Mouse (Mus musculus): ENCODE data around the gene Fam13c. TPM values are rescaled to one million over a fixed set of nuclear protein-coding genes. Genes with fewer than 3 reads are reported as not detected.

Fam13c gene
- 26.3 and 26.7 TPM in 2 replicates for polyA plus RNA-seq (2015; fragmentation: Nextera tagmentation; extraction: Ambion mirVana)

DNA sequence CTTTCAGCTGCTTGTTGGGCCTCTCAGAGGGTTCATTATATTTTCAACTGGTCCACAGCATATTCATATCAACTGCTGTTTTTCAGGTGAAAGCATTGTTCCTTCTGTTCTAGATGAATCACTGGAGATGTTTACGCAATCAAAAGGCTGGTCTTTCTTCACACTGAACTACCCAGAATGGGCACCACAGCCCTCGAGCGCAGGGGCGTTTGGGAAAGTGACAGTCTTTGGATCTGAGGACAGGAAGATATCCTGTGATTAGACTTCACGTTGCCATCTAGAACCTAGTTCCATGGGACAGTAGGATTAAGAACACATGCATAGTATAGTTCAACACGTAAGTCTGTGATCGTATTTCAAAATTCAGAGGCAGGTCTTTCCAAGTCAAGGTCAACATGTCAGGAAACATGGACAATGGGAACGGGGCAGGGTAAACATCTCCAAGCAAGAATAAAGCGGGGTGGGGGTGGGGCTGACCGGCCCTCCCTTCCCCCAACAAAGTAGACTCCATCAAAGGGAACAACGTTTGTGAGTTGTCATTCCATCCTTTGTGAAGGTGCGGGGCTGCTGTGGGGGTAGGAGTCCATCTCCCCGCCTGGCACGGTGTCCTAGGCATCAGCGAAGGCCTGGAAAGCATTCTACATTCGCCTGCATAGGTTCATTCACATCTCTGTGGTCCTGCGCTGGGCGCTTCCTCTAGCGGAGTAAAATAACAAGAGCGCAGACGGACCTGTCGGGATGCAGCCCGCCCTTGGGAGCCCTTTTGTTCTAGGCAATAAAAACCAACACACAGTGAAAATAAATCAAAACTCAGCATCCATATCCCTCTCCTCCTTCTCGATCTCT lies at the start of gene Fam13c:
Gene Fam13c (plus strand): TSS at position 806 of the 846 bp plus-strand sequence.
- H3K4me2 ChIP-seq (replicated peaks), result peak within 1 kb of the TSS; percentile 78
- no peaks in the 10 kb centered on the region for H3K9me3 ChIP-seq
- peak within 1 kb of the TSS; percentile 96 for H3K27ac ChIP-seq (replicated peaks)
- H3K36me3 ChIP-seq, result no peaks in the 10 kb centered on the region
- 10% methylated on average over 24 of the region's 24 CpGs for WGBS
- H3K9ac ChIP-seq (replicated peaks), result peak within 1 kb of the TSS; percentile 89
- H3K4me1 ChIP-seq, result peaks cover 31% of the 10 kb centered on the region
- ATAC-seq (replicated peaks), result peak; percentile 70
- H3K27me3 ChIP-seq, result no peaks in the 10 kb centered on the region
- peak within 1 kb of the TSS; percentile 82 for H3K4me3 ChIP-seq

DNA sequence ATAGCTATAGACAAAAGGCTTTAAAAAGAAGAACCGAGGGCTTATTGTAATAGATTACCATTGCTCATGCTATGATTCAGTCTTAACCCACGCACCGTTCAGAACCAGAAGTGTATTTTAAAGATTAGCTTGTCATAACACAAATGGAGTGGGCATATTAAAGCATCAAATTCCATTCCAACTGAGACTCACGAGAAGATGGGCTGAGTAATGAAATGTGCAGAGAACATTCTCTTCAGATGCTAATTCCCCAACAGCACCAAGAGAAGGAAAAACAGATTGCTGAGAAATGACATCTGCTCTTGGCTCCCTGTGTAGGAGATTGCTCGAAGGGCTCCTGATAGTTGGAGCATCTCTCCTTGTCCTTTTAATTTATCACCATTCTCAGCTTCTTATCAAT lies 44.4 kb upstream of the Fam13c start:
- H3K9me3 ChIP-seq, result peaks cover 9% of the 10 kb centered on the region
- 77% methylated on average over 5 of the region's 5 CpGs for WGBS
- no peaks in the 10 kb centered on the region for H3K4me1 ChIP-seq
- ATAC-seq (replicated peaks), result no peak
- no peak overlapping the region for H3K27ac ChIP-seq (replicated peaks)
- no peaks in the 10 kb centered on the region for H3K36me3 ChIP-seq
- H3K27me3 ChIP-seq, result no peaks in the 10 kb centered on the region
- H3K9ac ChIP-seq (replicated peaks), result no peak overlapping the region
- H3K4me2 ChIP-seq (replicated peaks), result no peak overlapping the region
- H3K4me3 ChIP-seq, result no peak overlapping the region

DNA sequence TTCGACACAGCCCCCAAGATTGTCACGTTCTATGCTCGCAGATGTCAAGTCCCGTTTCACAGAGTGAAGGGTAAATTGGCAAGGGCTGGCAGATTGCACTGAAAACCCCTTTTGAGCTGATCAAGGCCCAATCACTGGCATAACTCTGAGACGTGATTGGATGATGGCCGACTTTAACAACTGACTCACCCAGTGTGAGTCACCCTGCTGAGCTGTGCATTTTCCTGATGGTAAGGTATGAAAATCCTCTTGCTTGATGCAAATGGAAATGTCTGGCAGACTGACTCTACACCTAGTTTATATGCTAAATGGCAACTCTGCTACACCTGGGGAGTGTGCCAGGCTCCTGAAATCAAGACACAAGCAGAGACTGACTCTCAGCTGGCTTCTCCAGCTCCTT lies 42.1 kb upstream of the Fam13c start:
- H3K4me2 ChIP-seq (replicated peaks), result no peak overlapping the region
- no peaks in the 10 kb centered on the region for H3K4me1 ChIP-seq
- H3K9ac ChIP-seq (replicated peaks), result no peak overlapping the region
- H3K9me3 ChIP-seq, result peaks cover 9% of the 10 kb centered on the region
- WGBS, result 69% methylated on average over 6 of the region's 6 CpGs
- H3K27me3 ChIP-seq, result no peaks in the 10 kb centered on the region
- no peak overlapping the region for H3K27ac ChIP-seq (replicated peaks)
- H3K4me3 ChIP-seq, result no peak overlapping the region
- no peaks in the 10 kb centered on the region for H3K36me3 ChIP-seq
- ATAC-seq (replicated peaks), result no peak

DNA sequence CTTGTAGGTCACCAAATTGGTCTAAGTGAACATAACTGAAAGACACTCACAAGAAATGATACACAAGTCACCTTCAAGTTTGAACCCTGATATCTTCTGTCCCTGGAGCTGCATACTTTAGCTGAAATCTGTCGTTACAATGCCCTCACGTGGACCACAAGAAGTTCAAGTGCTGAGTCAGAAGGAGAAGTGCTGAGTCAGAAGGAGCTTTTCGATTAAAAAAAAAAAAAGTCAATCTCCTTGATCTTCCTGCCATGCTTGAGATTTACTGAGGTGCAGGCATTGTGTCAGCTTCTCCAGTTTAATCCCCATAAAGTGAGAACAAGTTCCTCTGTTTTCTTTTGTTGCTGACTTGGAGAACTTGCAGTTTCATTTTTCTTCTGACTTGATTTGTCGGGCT lies 38.3 kb upstream of the Fam13c start:
- Histone ChIP-seq H3K27me3 (no peaks in the 10 kb centered on the region), H3K4me2 (replicated peaks) (no peak overlapping the region), H3K36me3 (no peaks in the 10 kb centered on the region), H3K27ac (replicated peaks) (no peak overlapping the region), H3K9ac (replicated peaks) (no peak overlapping the region), H3K4me1 (no peaks in the 10 kb centered on the region), H3K9me3 (no peaks in the 10 kb centered on the region), H3K4me3 (no peak overlapping the region)
- no peak for ATAC-seq (replicated peaks)
- 90% methylated on average over 4 of the region's 4 CpGs for WGBS

DNA sequence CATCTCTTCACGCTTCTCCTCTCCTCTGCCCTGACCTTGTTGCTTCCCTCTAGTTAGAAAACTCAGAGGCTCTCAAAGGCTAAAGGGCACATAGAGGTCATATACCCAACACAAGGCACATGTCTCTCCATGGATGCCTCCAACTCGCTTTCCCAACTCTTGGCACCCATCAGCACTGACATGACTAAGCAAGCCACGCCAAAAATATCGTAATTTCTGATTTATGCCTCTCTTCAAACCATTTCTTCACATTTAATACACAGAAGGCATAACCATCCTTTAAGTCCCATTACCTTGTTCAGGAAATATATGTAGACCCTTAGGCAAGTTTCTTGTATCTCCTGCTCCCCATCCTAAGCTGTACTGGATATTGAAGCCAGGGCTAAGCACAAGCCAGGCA lies 37.6 kb upstream of the Fam13c start:
- 90% methylated on average over 4 of the region's 4 CpGs for WGBS
- H3K27ac ChIP-seq (replicated peaks), result no peak overlapping the region
- no peak overlapping the region for H3K9ac ChIP-seq (replicated peaks)
- no peaks in the 10 kb centered on the region for H3K4me1 ChIP-seq
- no peaks in the 10 kb centered on the region for H3K27me3 ChIP-seq
- H3K9me3 ChIP-seq, result no peaks in the 10 kb centered on the region
- no peak overlapping the region for H3K4me3 ChIP-seq
- H3K4me2 ChIP-seq (replicated peaks), result no peak overlapping the region
- no peak for ATAC-seq (replicated peaks)
- H3K36me3 ChIP-seq, result no peaks in the 10 kb centered on the region

DNA sequence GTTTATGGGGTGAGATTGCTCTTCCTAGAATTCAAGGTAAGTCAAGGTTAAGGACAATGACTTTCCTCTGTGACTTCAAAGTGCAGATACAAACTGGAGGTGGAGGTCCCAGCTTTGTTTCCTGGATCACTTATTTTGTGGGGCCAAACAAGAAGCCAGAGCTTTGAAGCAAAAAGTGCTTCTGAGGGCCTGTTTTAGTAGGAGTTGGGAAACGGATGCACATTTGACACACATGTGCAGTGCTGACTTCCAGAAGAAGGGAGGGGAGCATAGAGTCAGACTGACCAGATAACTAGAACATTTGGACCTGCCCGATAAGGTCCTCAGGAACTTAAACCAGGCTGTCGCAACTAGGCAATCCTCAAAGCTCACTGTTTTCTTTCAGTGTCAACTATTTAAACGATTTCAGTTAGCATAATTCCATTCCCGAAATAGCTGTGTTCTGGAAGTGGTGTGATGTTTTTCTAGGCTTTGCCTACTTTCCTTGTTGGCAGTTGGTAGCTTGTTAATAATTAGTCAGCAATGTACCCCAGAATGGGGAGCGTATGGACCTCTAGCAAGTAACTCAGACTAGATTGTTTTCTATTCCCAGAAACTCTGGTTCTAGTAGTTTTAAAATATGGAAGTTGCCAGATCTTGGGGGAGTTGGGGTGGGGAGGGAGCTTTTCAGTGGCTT lies 22.3 kb upstream of the Fam13c start:
- no peak overlapping the region for H3K4me2 ChIP-seq (replicated peaks)
- 91% methylated on average over 6 of the region's 6 CpGs for WGBS
- no peaks in the 10 kb centered on the region for H3K36me3 ChIP-seq
- H3K27ac ChIP-seq (replicated peaks), result no peak overlapping the region
- H3K27me3 ChIP-seq, result no peaks in the 10 kb centered on the region
- no peaks in the 10 kb centered on the region for H3K9me3 ChIP-seq
- peaks cover 10% of the 10 kb centered on the region for H3K4me1 ChIP-seq
- ATAC-seq (replicated peaks), result no peak
- H3K9ac ChIP-seq (replicated peaks), result no peak overlapping the region
- H3K4me3 ChIP-seq, result no peak overlapping the region

DNA sequence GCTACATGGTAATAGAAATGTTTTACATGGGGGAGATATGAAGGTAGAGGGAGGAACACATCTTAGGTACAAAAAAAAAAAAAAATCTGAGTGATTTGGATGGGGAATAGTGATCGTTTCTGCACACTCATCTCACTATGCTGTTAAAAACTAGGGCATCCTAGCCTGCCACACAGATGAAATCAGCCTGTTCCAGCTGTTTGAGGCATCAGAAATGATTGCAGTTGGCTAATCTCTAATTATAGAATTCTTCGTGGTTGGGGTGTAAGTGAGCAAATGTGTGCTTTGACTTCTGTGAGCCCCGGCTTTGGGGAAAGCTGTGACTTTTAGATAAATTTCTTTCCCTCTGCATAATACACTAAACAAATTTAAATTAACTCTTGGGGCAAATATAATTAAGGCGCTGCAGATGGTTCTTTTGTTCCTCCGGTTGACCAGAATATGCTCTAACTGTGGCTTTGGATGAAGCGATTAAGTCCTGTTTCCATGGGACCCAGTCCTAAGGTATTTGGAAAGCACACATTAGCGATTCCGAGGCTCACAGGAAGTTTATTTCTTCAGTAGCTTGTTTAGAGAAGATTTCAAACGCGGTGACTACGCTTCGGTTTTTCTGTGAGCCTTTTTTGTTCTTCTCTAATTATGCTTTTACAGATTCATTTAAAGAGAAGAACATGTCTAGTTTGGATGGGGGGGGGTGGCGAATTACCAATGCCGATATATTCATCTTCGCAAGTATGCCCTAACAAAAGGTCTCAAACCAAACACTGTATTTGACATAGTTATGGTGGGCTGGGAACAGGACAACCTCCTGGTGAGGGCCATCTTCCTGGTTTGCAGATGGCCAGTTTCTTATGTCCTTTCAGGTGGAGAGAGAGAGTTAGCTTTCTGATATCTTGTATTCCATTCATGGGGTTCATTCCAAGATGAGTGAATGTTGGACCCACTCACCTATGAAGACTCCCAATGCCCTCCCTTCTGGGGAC lies 20.7 kb upstream of the Fam13c start:
- H3K4me2 ChIP-seq (replicated peaks), result peak overlapping the region; percentile 16
- no peaks in the 10 kb centered on the region for H3K9me3 ChIP-seq
- no peak overlapping the region for H3K9ac ChIP-seq (replicated peaks)
- whole genome bisulfite sequencing, result 11% methylated on average over 15 of the region's 15 CpGs
- no peak overlapping the region for H3K4me3 ChIP-seq
- ATAC-seq (replicated peaks), result 0 out of 2 replicates have a peak, but pooled peaks have one; percentile 51
- H3K4me1 ChIP-seq, result peaks cover 10% of the 10 kb centered on the region
- H3K27ac ChIP-seq (replicated peaks), result peak overlapping the region; percentile 3; the same call in 1 of the 2 replicates
- no peaks in the 10 kb centered on the region for H3K36me3 ChIP-seq
- H3K27me3 ChIP-seq, result no peaks in the 10 kb centered on the region

DNA sequence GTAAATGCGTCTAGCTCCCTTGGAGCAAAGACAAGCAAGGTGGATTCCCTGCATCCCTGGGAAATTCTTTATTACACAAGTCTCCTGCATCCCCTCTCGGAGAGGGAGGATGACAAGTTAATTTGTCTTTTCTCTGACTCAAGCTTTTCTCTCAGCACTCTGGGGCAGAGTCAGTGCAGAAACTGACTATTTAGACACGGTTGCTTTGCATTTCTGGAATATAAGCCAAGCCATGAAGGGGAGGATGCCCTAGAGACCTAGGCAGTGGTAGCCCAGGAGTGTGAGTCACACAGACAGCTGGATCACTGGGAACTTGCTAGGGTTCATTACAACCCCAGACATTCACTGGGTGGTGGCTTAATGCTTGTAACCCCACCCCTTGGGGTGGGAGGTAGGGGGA lies 13.9 kb upstream of the Fam13c start:
- no peak for ATAC-seq (replicated peaks)
- H3K4me3 ChIP-seq, result no peak overlapping the region
- H3K9ac ChIP-seq (replicated peaks), result no peak overlapping the region
- no peak overlapping the region for H3K27ac ChIP-seq (replicated peaks)
- no peaks in the 10 kb centered on the region for H3K36me3 ChIP-seq
- H3K4me1 ChIP-seq, result peaks cover 8% of the 10 kb centered on the region; the same call in 1 of the 2 replicates
- 61% methylated on average over 3 of the region's 3 CpGs for WGBS
- H3K27me3 ChIP-seq, result no peaks in the 10 kb centered on the region
- H3K9me3 ChIP-seq, result no peaks in the 10 kb centered on the region
- no peak overlapping the region for H3K4me2 ChIP-seq (replicated peaks)

DNA sequence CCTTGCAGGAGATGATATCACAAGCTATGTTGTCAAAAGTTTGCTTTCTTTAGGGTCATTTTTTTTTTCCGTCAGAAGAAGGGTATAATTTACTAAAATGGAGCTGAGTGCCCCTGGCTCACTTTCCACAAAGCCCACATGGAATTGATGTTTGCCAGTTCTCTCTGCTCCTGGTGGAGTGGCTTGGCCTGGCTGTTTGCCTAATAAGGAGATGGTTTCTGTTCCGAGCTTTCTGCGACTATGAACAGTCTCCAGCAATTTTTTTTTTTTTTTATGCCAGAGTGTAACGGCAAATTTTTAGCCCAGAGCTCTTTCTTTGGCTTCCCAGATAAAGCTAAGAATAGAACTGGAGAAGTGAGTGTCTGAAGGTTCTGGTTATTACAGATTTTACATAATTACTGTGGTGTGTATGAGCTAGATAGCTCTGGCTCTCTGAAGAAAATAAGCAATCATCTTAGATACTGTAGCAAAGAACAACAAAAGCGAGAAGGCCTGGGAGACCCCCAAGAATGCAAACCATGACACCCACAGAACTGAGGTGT lies 12.1 kb upstream of the Fam13c start:
- Histone ChIP-seq H3K9ac (replicated peaks) (no peak overlapping the region), H3K4me2 (replicated peaks) (no peak overlapping the region), H3K27ac (replicated peaks) (peak overlapping the region; percentile 48), H3K4me1 (peaks cover 8% of the 10 kb centered on the region; the same call in 1 of the 2 replicates), H3K9me3 (no peaks in the 10 kb centered on the region), H3K36me3 (no peaks in the 10 kb centered on the region), H3K27me3 (no peaks in the 10 kb centered on the region), H3K4me3 (no peak overlapping the region)
- WGBS, result 61% methylated on average over 5 of the region's 5 CpGs
- no peak for ATAC-seq (replicated peaks)

DNA sequence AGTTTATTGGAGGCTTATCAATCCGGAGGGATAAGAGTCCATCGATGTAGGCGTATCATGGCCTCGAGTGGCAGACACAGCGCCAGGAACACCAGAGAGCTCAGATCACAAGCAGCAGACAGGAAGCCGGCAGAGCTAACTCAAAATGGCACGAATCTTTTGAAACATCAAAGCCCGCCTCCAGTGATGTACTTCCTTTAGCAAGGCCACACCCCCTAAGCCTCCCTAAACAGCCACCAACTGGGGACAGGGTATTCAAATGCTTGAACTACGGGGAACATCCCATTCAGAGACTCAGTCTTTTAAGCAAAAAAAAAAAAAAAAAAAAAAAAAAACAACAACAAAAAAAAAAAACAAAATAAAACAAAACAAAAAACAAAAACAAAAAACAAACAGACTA lies 10.9 kb upstream of the Fam13c start:
- ATAC-seq (replicated peaks), result no peak
- no peaks in the 10 kb centered on the region for H3K9me3 ChIP-seq

DNA sequence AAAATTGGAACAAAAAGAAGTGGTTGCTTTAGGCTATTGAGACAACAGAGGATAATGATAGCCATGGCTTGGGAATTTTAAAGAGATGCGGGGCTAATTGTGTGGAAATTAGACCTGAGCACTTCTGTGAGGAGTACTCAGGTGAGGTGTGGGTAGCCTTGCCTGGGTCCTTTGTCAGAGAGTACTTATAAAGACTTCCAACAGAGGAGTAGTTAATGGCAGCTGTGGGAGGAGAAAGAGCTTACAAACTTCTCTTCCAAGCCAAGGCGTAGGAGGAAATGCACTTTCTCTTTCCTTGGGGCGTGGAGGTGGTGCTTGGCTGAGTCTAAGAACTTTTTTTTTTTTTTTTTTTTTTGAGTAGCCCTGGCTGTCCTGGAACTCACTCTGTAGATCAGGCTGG lies 6.9 kb upstream of the Fam13c start:
- Histone ChIP-seq H3K9ac (replicated peaks) (no peak overlapping the region), H3K4me1 (peaks cover 5% of the 10 kb centered on the region; the same call in 1 of the 2 replicates), H3K27me3 (no peaks in the 10 kb centered on the region), H3K9me3 (no peaks in the 10 kb centered on the region), H3K4me2 (replicated peaks) (no peak overlapping the region), H3K27ac (replicated peaks) (no peak overlapping the region), H3K36me3 (no peaks in the 10 kb centered on the region), H3K4me3 (no peak overlapping the region)
- no peak for ATAC-seq (replicated peaks)
- 82% methylated on average over 3 of the region's 3 CpGs for WGBS

More for the DNA sequence above, 10.9 kb upstream of the Fam13c start:
- Histone ChIP-seq H3K4me3 (no peak overlapping the region), H3K9ac (replicated peaks) (no peak overlapping the region), H3K4me1 (peaks cover 8% of the 10 kb centered on the region; the same call in 1 of the 2 replicates), H3K27me3 (no peaks in the 10 kb centered on the region), H3K4me2 (replicated peaks) (no peak overlapping the region), H3K36me3 (no peaks in the 10 kb centered on the region), H3K27ac (replicated peaks) (no peak overlapping the region)
- WGBS, result 94% methylated on average over 9 of the region's 9 CpGs
